Mouse (Mus musculus) ES-E14 (cell line): ENCODE data around the gene Incenp. TPM values are rescaled to one million over a fixed set of nuclear protein-coding genes. Genes with fewer than 3 reads are reported as not detected.
"Not testable (repeated sequence)": the region's sequence is repeated elsewhere in the genome, so short reads cannot be mapped to it uniquely, and the experiment has no call there.

Experiments
- DNase-seq: peaks from one replicate; pipeline ENCODE4 v3.0.0-alpha.2; 2013; ENCODE audit warnings: low read depth, low spot score
- H3K27ac ChIP-seq: 2 replicates; pipeline ENCODE4 v1.5.1; 2012; ENCODE audit warnings: low read depth, mild to moderate bottlenecking, low read length, moderate library complexity, mixed read lengths; ENCODE audit not compliant: poor library complexity, insufficient read depth, severe bottlenecking
- H3K36me3 ChIP-seq: 2 replicates; pipeline ENCODE4 v1.6.1; 2012; ENCODE audit warnings: mild to moderate bottlenecking, low read length, moderate library complexity, mixed read lengths; ENCODE audit not compliant: control insufficient read depth, poor library complexity, insufficient read depth, severe bottlenecking
- H3K4me1 ChIP-seq, 2 experiments: fragments of 150-350 bp in 1 of 2; sonication (generic) in 1 of 2; 2 replicates each; pipeline ENCODE4 v1.6.1; 2012; ENCODE audit warnings: low read length in 2 of 2, mild to moderate bottlenecking in 1 of 2, mixed read lengths in 1 of 2; ENCODE audit not compliant: control insufficient read depth in 2 of 2, insufficient read depth in 2 of 2, poor library complexity in 1 of 2
- H3K4me3 ChIP-seq, 2 experiments: fragments of 150-350 bp in 1 of 2; sonication (generic) in 1 of 2; 2 replicates each; pipeline ENCODE4 v1.5.1; 2012; ENCODE audit warnings: low read length in 2 of 2, low read depth in 1 of 2, mild to moderate bottlenecking in 1 of 2, mixed read lengths in 1 of 2; ENCODE audit not compliant: insufficient read depth in 1 of 2, poor library complexity in 1 of 2, severe bottlenecking in 1 of 2
- H3K9ac ChIP-seq: 2 replicates; pipeline ENCODE4 v1.6.1; 2012; ENCODE audit warnings: low read depth, mild to moderate bottlenecking, low read length, mixed read lengths; ENCODE audit not compliant: poor library complexity, insufficient read depth, severe bottlenecking
- H3K9me3 ChIP-seq: fragments of 150-350 bp; sonication (generic); 2 replicates; pipeline ENCODE4 v1.6.1; 2012; ENCODE audit warnings: low read depth, mild to moderate bottlenecking, low read length; ENCODE audit not compliant: control insufficient read depth, insufficient read depth
- CHD2 ChIP-seq: IDR thresholded peaks from 2 replicates; pipeline ENCODE4 v1.6.1; 2014; ENCODE audit warnings: mild to moderate bottlenecking, low read depth, low read length, inconsistent platforms
- HCFC1 ChIP-seq: IDR thresholded peaks from 2 replicates; pipeline ENCODE4 v1.6.1; 2012; ENCODE audit warnings: low read length, inconsistent platforms, borderline replicate concordance; ENCODE audit not compliant: insufficient read depth
- MAFK ChIP-seq: IDR thresholded peaks from 2 replicates; pipeline ENCODE4 v1.6.1; 2014; ENCODE audit warnings: mild to moderate bottlenecking, low read depth, low read length, inconsistent platforms; ENCODE audit not compliant: insufficient read depth
- ZC3H11A ChIP-seq: IDR thresholded peaks from 2 replicates; pipeline ENCODE4 v1.6.1; 2012; ENCODE audit warnings: low read depth, mild to moderate bottlenecking, inconsistent platforms, low read length, borderline replicate concordance
- ZNF384 ChIP-seq: IDR thresholded peaks from 2 replicates; pipeline ENCODE4 v1.6.1; 2012; ENCODE audit warnings: low read depth, low read length, inconsistent platforms
- in situ Hi-C, 2 experiments: fragments of 600-800 bp; cut with MboI; formaldehyde crosslinking; loops; one replicate each; pipeline ENCODE4 v1.15.1; 2025; ENCODE audit warnings: low sequenced_read_pairs in 2 of 2, inconsistent platforms in 1 of 2; ENCODE audit not compliant: unreplicated experiment in 2 of 2
- total RNA-seq: library from RNA; depleted of rRNA; stranded (reverse); fragments of 300-350 nt; gene quantifications from 2 replicates; pipeline ENCODE4 v1.2.3, GENCODE M21; 2012; rRNA removed

The Incenp gene
- total RNA-seq, 1 experiment: 107 TPM

GRCm38 (mm10) chr19:9847262-9847661 is 52.1 kb downstream of the Incenp start, which contains the start of gene Scgb2a2:
Scgb2a2 (plus strand) TSS chr19:9847562.
- no peaks in the 10 kb centered on the region for H3K36me3 ChIP-seq
- H3K27ac ChIP-seq: no peak within 1 kb of the TSS
- no peaks in the 10 kb centered on the region for H3K4me1 ChIP-seq
- TF ChIP-seq HCFC1: no peak
- TF ChIP-seq ZNF384: no peak
- no peak for TF ChIP-seq ZC3H11A
- no peak for TF ChIP-seq CHD2
- TF ChIP-seq MAFK: no peak
- no peak for DNase-seq
- no peak within 1 kb of the TSS for H3K4me3 ChIP-seq
- in situ Hi-C loops: no loop called here
- no peak within 1 kb of the TSS for H3K9ac ChIP-seq
- no peaks in the 10 kb centered on the region for H3K9me3 ChIP-seq

- Histone ChIP-seq H3K9me3 (no peaks in the 10 kb centered on the region), H3K4me1 (no peaks in the 10 kb centered on the region), H3K9ac (no peak overlapping the region), H3K36me3 (no peaks in the 10 kb centered on the region), H3K27ac (no peak overlapping the region), H3K4me3 (no peak overlapping the region)
- in situ Hi-C loops: no loop called here
- no peak for DNase-seq
- TF ChIP-seq HCFC1 (no peak), MAFK (no peak), ZNF384 (no peak), CHD2 (no peak), ZC3H11A (no peak)
These were observed 62.0 kb downstream of the Incenp start for GRCm38 (mm10) chr19:9837341-9837715.

- peak overlapping the region; percentile 54 for H3K9ac ChIP-seq
- H3K4me1 ChIP-seq, in situ Hi-C loops, H3K27ac ChIP-seq, DNase-seq, H3K9me3 ChIP-seq, H3K36me3 ChIP-seq: not testable (repeated sequence)
- H3K4me3 ChIP-seq: peak overlapping the region; percentile 37 to 52; a peak in 3 of 4 replicates
These were observed 62.6 kb downstream of the Incenp start for GRCm38 (mm10) chr19:9836581-9837340.

Other genes with a start within 250 kb of the Incenp start
- not detected in 2 replicates for gene Scgb2a2, start 52.0 kb downstream of the Incenp start, total RNA-seq
- 413 and 478 TPM in 2 replicates for gene Fth1, start 81.0 kb upstream of the Incenp start, total RNA-seq
- 0.62 and 0.95 TPM in 2 replicates for gene Best1, start 102.1 kb upstream of the Incenp start, total RNA-seq
- gene Rab3il1, start 102.1 kb upstream of the Incenp start, total RNA-seq: 3.8 and 4.0 TPM in 2 replicates
- 4.0 and 7.2 TPM in 2 replicates for gene Fads3, start 142.0 kb upstream of the Incenp start, total RNA-seq
- 41.5 and 55.5 TPM in 2 replicates for gene Fads2, start 202.2 kb upstream of the Incenp start, total RNA-seq